Mouse (Mus musculus) gastrocnemius, postnatal 36 days (tissue): ENCODE results near the gene Efna5. TPM values are rescaled to one million over a fixed set of nuclear protein-coding genes. Genes with fewer than 3 reads are reported as not detected.

Source experiments
- DNase-seq, 2 experiments: peaks; one replicate each; pipeline ENCODE4 v3.0.0; 2022
- intact Hi-C: fragments of 180-260 bp; cut with DNase I; formaldehyde crosslinking; loops from one replicate; pipeline ENCODE4 v1.15.1; 2025
- total RNA-seq, 2 experiments: library from RNA; stranded (reverse); gene quantifications; 2 replicates each; pipeline ENCODE4 v1.2.3; 2021

The Efna5 gene
- total RNA-seq, 2 experiments from 2014 or later, result 0.32 to 0.59 TPM

- no peak for DNase-seq
- intact Hi-C loops, result no loop called here
Measured at GRCm38 (mm10) chr17:62665823-62666222, 215.3 kb downstream of the Efna5 start.

GRCm38 (mm10) chr17:62664709-62665108 is 216.4 kb downstream of the Efna5 start:
- DNase-seq, result no peak
- intact Hi-C loops, result no loop called here

- DNase-seq, result no peak
- intact Hi-C loops, result no loop called here
Measured at GRCm38 (mm10) chr17:62661801-62662200, 219.3 kb downstream of the Efna5 start.

- no peak for DNase-seq
- intact Hi-C loops, result no loop called here
Measured at GRCm38 (mm10) chr17:62659501-62660175, 221.5 kb downstream of the Efna5 start.

- intact Hi-C loops, result no loop called here
- DNase-seq, result no peak
Measured at GRCm38 (mm10) chr17:62657832-62658630, 223.1 kb downstream of the Efna5 start.

- DNase-seq, result no peak
- intact Hi-C loops, result no loop called here
Measured at GRCm38 (mm10) chr17:62657051-62657450, 224.1 kb downstream of the Efna5 start.

GRCm38 (mm10) chr17:62656591-62656990 is 224.5 kb downstream of the Efna5 start:
- DNase-seq, result no peak
- intact Hi-C loops, result no loop called here

GRCm38 (mm10) chr17:62655819-62656355 is 225.2 kb downstream of the Efna5 start:
- DNase-seq, result no peak
- intact Hi-C loops, result no loop called here

- DNase-seq, result no peak
- intact Hi-C loops, result no loop called here
Measured at GRCm38 (mm10) chr17:62652451-62652850, 228.7 kb downstream of the Efna5 start.

GRCm38 (mm10) chr17:62651696-62652095 is 229.4 kb downstream of the Efna5 start:
- intact Hi-C loops, result no loop called here

GRCm38 (mm10) chr17:62649293-62649950 is 231.7 kb downstream of the Efna5 start:
- DNase-seq, result no peak
- intact Hi-C loops, result no loop called here

More at GRCm38 (mm10) chr17:62651696-62652095, 229.4 kb downstream of the Efna5 start:
- no peak for DNase-seq

GRCm38 (mm10) chr17:62646836-62647235 is 234.3 kb downstream of the Efna5 start:
- intact Hi-C loops, result no loop called here
- no peak for DNase-seq

GRCm38 (mm10) chr17:62642447-62643145 is 238.5 kb downstream of the Efna5 start:
- intact Hi-C loops, result no loop called here
- no peak for DNase-seq

GRCm38 (mm10) chr17:62640654-62641053 is 240.5 kb downstream of the Efna5 start:
- intact Hi-C loops, result no loop called here
- DNase-seq, result no peak

GRCm38 (mm10) chr17:62636896-62637295 is 244.2 kb downstream of the Efna5 start:
- intact Hi-C loops, result no loop called here
- DNase-seq, result no peak

GRCm38 (mm10) chr17:62634937-62635336 is 246.2 kb downstream of the Efna5 start:
- intact Hi-C loops, result no loop called here
- DNase-seq, result no peak

- no peak for DNase-seq
- intact Hi-C loops, result no loop called here
Measured at GRCm38 (mm10) chr17:62628474-62628873, 252.6 kb downstream of the Efna5 start.

- DNase-seq, result no peak
- intact Hi-C loops, result no loop called here
Measured at GRCm38 (mm10) chr17:62627508-62627907, 253.6 kb downstream of the Efna5 start.

- intact Hi-C loops, result no loop called here
- DNase-seq, result no peak
Measured at GRCm38 (mm10) chr17:62625646-62626020, 255.5 kb downstream of the Efna5 start.

- DNase-seq, result no peak
- intact Hi-C loops, result no loop called here
Measured at GRCm38 (mm10) chr17:62624804-62625645, 256.1 kb downstream of the Efna5 start.
